Mouse (Mus musculus): Measurements from ENCODE around the gene Gm8677.
"Not testable (repeated sequence)": the region's sequence is repeated elsewhere in the genome, so short reads cannot be mapped to it uniquely, and the experiment has no call there.

The Gm8677 gene

DNA sequence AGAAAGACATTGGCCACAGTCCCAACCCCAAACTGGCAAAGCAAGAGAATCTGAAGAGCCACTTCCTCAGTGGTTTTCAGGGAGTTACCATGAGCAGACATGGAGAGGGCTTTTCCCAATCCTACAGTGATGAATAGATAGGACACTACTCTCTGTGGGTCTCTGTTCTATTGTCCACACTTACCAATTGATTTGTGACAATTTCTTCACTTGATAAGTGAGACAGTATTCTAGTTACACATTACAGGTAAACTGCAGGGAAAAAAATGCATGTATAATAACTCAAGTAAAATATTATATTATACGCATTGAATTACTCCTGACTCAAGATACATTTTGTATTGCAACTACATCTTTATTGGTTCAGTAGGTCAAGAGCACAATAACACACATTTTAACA is at the start of gene Gm8677:
Gm8677 (minus strand) TSS at position 101 of the 400 bp plus-strand sequence.
- not testable (repeated sequence) for DNase-seq (ENCODE audit: low spot score in 2 of 2)

DNA sequence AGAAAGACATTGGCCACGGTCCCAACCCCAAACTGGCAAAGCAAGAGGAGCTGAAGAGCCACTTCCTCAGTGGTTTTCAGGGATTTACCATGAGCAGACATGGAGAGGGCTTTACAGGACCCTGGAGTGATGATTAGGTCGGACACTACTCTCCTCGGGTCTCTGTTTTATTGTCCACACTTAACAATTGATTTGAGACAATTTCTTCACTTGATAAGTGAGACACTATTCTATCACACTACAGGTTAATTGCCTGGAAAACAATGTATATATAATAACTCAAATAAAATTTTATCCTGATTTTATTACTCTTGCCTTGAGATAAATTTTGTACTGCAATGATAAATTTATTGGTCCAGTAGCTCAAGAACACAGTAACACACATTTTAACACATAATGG is 30.6 kb upstream of the Gm8677 start, which contains the start of gene Gm4201:
Gm4201 (minus strand) TSS at position 101 of the 400 bp plus-strand sequence.
- not testable (repeated sequence) for DNase-seq (ENCODE audit: low spot score in 2 of 2)

DNA sequence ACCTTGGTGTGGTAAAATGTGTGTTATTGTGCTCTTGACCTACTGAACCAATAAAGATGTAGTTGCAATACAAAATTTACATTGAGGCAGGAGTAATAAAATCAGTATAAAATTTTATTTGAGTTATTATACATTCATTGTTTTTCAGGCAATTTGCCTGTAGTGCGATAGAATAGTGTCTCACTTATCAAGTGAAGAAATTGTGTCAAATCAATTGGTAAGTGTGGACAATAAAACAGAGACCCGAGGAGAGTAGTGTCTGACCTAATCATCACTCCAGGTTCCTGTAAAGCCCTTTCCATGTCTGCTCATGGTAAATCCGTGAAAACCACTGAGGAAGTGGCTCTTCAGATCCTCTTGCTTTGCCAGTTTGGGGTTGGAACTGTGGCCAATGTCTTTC is 12.0 kb downstream of the Gm8677 start, which contains the start of gene Vmn1r152:
Vmn1r152 (plus strand) TSS at position 301 of the 400 bp plus-strand sequence.
- not testable (repeated sequence) for DNase-seq (ENCODE audit: low spot score in 2 of 2)

- not testable (repeated sequence) for DNase-seq (ENCODE audit: low spot score in 2 of 2)
Observed at GRCm38 (mm10) chr7:22499578-22499977, 35.1 kb downstream of the Gm8677 start, which contains the start of gene Vmn1r151. Vmn1r151 (minus strand) TSS chr7:22499678.

Measured in spleen, postnatal 14 days (tissue).